Mouse (Mus musculus): ENCODE results near the gene Ikzf3.

DNA sequence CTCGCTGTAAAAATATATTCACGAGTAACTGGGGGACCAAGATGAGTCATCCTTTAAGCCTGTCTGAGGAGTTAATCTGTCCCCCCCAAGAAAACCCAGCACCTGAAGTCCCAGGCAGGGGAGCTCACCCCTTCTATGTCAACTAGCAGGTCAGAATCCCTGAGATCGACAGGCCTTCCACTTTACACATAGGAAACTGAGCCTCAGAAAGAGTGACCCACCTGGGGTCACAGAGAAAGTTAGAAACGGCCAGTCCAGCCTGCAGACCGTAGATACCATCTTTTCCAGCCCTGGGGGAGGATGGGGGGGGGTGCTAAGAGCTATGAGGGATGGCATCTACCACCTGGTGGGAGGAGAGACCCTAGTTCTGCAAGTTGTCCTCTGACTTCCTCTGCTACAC is 89.3 kb downstream of the Ikzf3 start:
- TF ChIP-seq CTCF (conservative IDR thresholded peaks at IDR 0.05; ENCODE audit: insufficient read depth, insufficient read length, low read depth, low read length), result no peak
- TF ChIP-seq POLR2A (IDR thresholded peaks at IDR 0.05; ENCODE audit: low read depth, low read length), result no peak

Measured in kidney, adult 2 months (tissue).